In genomic region chr1:71593184-71593583, GRCm38 (mm10) we compare ENCODE assay signal across 16 mouse cellular contexts.
"Had no signal": no experiment of that assay in that cellular context is flagged by ENCODE, and none has a peak within 500 bp of the region (broad histone marks: within the 10 kb centered on the region; RNA-seq: fewer than 3 reads in every experiment).

No protein-coding gene starts in this region.

- H3K4me2 ChIP-seq: neural tube, embryonic 13.5 days; neural tube, embryonic 15.5 days; stomach, embryonic 15.5 days had no signal

- DNase-seq: retina, postnatal 1 day; right cerebral cortex, adult 18-20 months; right cerebral cortex, postnatal 14 days; right cerebral cortex, postnatal 25 days; right cerebral cortex, postnatal 4 days; spleen, adult 18-20 months; thymus, adult 18-20 months; thymus, adult 2 months; thymus, postnatal 14 days; thymus, postnatal 25 days; thymus, postnatal 36 days; thymus, postnatal 4 days had no signal

- H3K9ac ChIP-seq: neural tube, embryonic 13.5 days; neural tube, embryonic 15.5 days; stomach, embryonic 15.5 days had no signal

- H3K4me1 ChIP-seq: neural tube, embryonic 13.5 days; neural tube, embryonic 15.5 days; stomach, embryonic 15.5 days had no signal

- H3K27me3 ChIP-seq: neural tube, embryonic 13.5 days; neural tube, embryonic 15.5 days; stomach, embryonic 15.5 days had no signal

- H3K9me3 ChIP-seq: neural tube, embryonic 13.5 days; stomach, embryonic 15.5 days had no signal

- H3K4me3 ChIP-seq: neural tube, embryonic 13.5 days; neural tube, embryonic 15.5 days; stomach, embryonic 15.5 days had no signal

- H3K27ac ChIP-seq: neural tube, embryonic 13.5 days; neural tube, embryonic 15.5 days; stomach, embryonic 15.5 days; stomach, postnatal 0 days had no signal
